Mouse (Mus musculus) effector memory CD4-positive, alpha-beta T cell, adult 5 months (primary cell): ENCODE data around the gene Cntn1. TPM values are rescaled to one million over a fixed set of nuclear protein-coding genes. Genes with fewer than 3 reads are reported as not detected.

Experiments used
- polyA plus RNA-seq: library from polyadenylated mRNA; unstranded; fragments of 100-300 nt; shearing (Covaris generic); gene quantifications from one replicate; pipeline ENCODE4 v1.2.1, GENCODE M21; 2017

The Cntn1 gene
- polyA plus RNA-seq, result 0.20 TPM

GRCm38 (mm10) chr15:92050996-92051352 lies at the start of gene Cntn1:
Gene Cntn1 (plus strand): TSS chr15:92051165.

Other genes starting within 250 kb of the Cntn1 start
- gene Smgc, start 212.9 kb upstream of the Cntn1 start, polyA plus RNA-seq, result not detected